Mouse (Mus musculus) spleen, postnatal 0 days (tissue): Measurements from ENCODE around the gene Sytl5. TPM values are rescaled to one million over a fixed set of nuclear protein-coding genes. Genes with fewer than 3 reads are reported as not detected.

Experiments
- polyA plus RNA-seq: library from polyadenylated mRNA; unstranded; fragments of >200 nt; fragmentation: Nextera tagmentation; extraction: Ambion mirVana; gene quantifications from 2 replicates; pipeline ENCODE4 v1.2.1, GENCODE M21; 2015

Gene Sytl5
- 0.05 TPM in 2 replicates for polyA plus RNA-seq

DNA sequence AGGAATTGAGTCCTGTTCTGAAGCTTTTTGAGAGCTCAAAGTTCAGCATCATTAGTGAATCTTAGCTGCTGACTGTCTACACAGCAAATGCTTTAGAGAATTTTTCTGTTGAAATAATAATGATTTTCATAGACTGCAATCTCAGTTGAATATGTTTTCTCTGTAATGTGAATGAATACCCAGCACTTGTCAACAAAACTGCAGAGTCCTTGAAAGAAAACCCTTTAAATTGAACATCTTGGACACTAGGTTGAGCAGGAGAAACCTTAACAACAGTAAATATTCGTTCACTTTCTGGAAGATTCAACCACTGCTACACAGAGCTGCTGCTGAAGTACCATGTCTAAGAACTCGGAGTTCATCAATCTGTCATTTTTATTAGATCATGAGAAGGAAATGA, at the start of gene Sytl5:
Sytl5 (plus strand) TSS at position 301 of the 400 bp plus-strand sequence.

DNA sequence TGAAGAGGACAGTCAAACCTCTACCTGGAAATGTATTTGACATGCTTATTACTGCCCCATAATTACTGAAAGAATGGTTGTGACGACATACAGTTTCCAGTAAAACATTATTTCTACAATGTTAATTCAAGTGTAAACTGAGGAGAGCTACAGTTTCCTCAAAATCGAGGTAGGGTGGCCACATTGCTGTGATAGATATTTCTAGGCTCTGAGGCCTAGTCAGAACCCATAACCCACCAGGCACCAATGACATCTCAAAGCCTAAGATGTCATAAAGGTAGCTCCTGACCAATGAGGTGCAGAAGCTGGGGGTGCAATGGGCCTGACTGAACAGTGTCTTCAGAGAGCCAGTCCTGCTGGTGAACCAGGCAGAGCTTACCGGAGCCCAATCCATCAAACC, 38.8 kb upstream of the Sytl5 start, which contains the start of gene Hypm:
Hypm (plus strand) TSS at position 301 of the 400 bp plus-strand sequence.

DNA sequence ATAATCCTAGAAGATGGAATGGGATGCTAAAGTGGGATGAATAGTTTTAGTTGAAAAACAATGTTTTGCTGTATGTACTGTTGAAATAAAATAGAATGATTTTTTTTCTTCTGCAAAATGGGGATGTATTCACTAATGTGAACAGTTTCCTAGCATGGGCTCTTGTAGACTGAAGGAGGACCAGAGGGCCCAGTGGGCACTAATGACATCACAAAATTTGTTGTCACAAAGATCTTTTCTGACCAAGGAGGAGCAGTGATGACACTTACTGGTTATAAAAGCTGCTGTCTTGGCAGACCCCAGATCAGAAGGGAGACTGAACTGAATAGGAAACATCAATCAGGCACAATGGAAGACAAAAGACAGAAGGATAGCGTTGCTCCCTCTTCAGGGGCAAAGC, 36.0 kb upstream of the Sytl5 start, which contains the start of gene H2al3:
H2al3 (plus strand) TSS at position 301 of the 400 bp plus-strand sequence.

Other genes starting within 250 kb of the Sytl5 start
- 28.8 and 37.2 TPM in 2 replicates for gene Dynlt3, start 222.6 kb upstream of the Sytl5 start, polyA plus RNA-seq
- gene Hypm, start 38.7 kb upstream of the Sytl5 start, polyA plus RNA-seq, result not detected in 2 replicates
- not detected in 2 replicates for gene H2al3, start 35.9 kb upstream of the Sytl5 start, polyA plus RNA-seq
- 9.1 and 12.0 TPM in 2 replicates for gene Srpx, start 232.1 kb downstream of the Sytl5 start, polyA plus RNA-seq